Mouse (Mus musculus): ENCODE data around the gene Lrrc29.
A peak's percentile ranks its signal among the peaks of the same experiment; 100 is the strongest.

The Lrrc29 gene

GRCm38 (mm10) chr8:105345061-105345975 lies 19.2 kb upstream of the Lrrc29 start:
- no peak for ATAC-seq (ENCODE audit: low TSS enrichment)

GRCm38 (mm10) chr8:105343791-105344574 lies 17.9 kb upstream of the Lrrc29 start:
- no peak for ATAC-seq (ENCODE audit: low TSS enrichment)

- no peak for ATAC-seq (ENCODE audit: low TSS enrichment)
These were observed 16.7 kb upstream of the Lrrc29 start for GRCm38 (mm10) chr8:105342768-105343167.

- no peak for ATAC-seq (ENCODE audit: low TSS enrichment)
These were observed 15.3 kb upstream of the Lrrc29 start for GRCm38 (mm10) chr8:105341399-105341798.

- ATAC-seq (ENCODE audit: low TSS enrichment): no peak
These were observed 14.0 kb upstream of the Lrrc29 start for GRCm38 (mm10) chr8:105339886-105340635.

- no peak for ATAC-seq (ENCODE audit: low TSS enrichment)
These were observed 12.9 kb upstream of the Lrrc29 start for GRCm38 (mm10) chr8:105338992-105339391.

GRCm38 (mm10) chr8:105336373-105337130 lies 10.5 kb upstream of the Lrrc29 start:
- ATAC-seq (ENCODE audit: low TSS enrichment): peak; percentile 10; the same call in 1 of the 2 replicates

GRCm38 (mm10) chr8:105332523-105332922 lies 6.4 kb upstream of the Lrrc29 start:
- no peak for ATAC-seq (ENCODE audit: low TSS enrichment)

GRCm38 (mm10) chr8:105331931-105332330 lies 5.9 kb upstream of the Lrrc29 start:
- no peak for ATAC-seq (ENCODE audit: low TSS enrichment)

- no peak for ATAC-seq (ENCODE audit: low TSS enrichment)
These were observed 5.4 kb upstream of the Lrrc29 start for GRCm38 (mm10) chr8:105331469-105331868.

- ATAC-seq (ENCODE audit: low TSS enrichment): no peak
These were observed 4.2 kb upstream of the Lrrc29 start for GRCm38 (mm10) chr8:105330325-105330724.

- ATAC-seq (ENCODE audit: low TSS enrichment): no peak
These were observed 890 bp upstream of the Lrrc29 start for GRCm38 (mm10) chr8:105326968-105327367.

- peak; percentile 29 for ATAC-seq (ENCODE audit: low TSS enrichment)
These were observed 411 bp downstream of the Lrrc29 start for GRCm38 (mm10) chr8:105325641-105326093.

GRCm38 (mm10) chr8:105323183-105323582 lies 2.9 kb downstream of the Lrrc29 start:
- ATAC-seq (ENCODE audit: low TSS enrichment): no peak

- ATAC-seq (ENCODE audit: low TSS enrichment): peak; percentile 58; the same call in 1 of the 2 replicates
These were observed 7.4 kb downstream of the Lrrc29 start for GRCm38 (mm10) chr8:105318662-105319190.

GRCm38 (mm10) chr8:105317941-105318340 lies 8.1 kb downstream of the Lrrc29 start:
- no peak for ATAC-seq (ENCODE audit: low TSS enrichment)

- ATAC-seq (ENCODE audit: low TSS enrichment): no peak
These were observed 10.9 kb downstream of the Lrrc29 start for GRCm38 (mm10) chr8:105315073-105315769.

GRCm38 (mm10) chr8:105313622-105314402 lies 12.3 kb downstream of the Lrrc29 start:
- ATAC-seq (ENCODE audit: low TSS enrichment): no peak

GRCm38 (mm10) chr8:105312891-105313481 lies 13.1 kb downstream of the Lrrc29 start:
- ATAC-seq (ENCODE audit: low TSS enrichment): no peak

Data from frontal cortex, adult (tissue).